Mouse (Mus musculus) T-cell, adult 2 months (primary cell): ENCODE results near the gene Kcnj15.
A peak's percentile ranks its signal among the peaks of the same experiment; 100 is the strongest.

Experiments
- DNase-seq: peaks from one replicate; pipeline ENCODE4 v3.0.0; 2022; ENCODE audit warnings: low spot score

Gene Kcnj15

GRCm38 (mm10) chr16:95245499-95245898, 11.9 kb upstream of the Kcnj15 start:
- DNase-seq: no peak

DNA sequence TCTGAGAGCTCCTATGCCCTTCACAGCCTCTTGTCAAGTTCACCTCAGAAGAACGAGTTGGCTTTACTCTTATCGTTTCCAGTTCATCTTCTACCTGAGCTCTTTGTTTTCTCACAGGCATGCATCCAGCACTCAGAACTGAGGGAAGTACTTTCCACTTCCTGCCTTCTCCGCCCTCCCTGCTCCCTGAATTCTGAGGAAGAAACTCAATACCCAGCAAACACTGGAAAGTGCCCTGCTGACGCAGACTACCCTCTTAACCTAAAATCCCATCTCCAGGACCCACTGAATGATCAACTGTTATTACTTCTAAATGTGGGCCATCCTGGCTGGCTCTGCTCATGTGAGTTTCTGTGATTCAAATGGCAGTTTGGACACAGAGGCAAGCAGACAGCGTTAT, 8.7 kb upstream of the Kcnj15 start:
- DNase-seq: no peak

DNA sequence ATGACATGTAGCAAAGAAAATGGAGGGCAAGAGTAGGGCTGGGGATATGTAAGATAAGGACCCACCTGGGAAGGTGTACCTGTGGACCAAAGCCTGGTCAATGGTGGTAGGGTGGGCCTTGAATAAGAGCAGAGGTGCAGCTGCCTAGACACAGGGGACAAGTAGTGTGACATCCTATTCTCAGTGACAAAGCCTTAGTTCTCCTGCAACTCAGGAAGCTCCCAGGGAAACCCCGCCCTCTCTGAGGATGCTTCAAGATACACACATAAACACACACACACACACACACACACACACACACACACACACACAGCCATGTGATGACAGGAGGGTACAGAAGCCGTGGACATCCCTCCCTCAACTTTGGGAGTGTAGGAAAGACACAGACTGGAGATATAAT, 710 bp upstream of the Kcnj15 start:
- DNase-seq: no peak

- DNase-seq: no peak
Measured at GRCm38 (mm10) chr16:95258100-95258499, 742 bp downstream of the Kcnj15 start.

DNA sequence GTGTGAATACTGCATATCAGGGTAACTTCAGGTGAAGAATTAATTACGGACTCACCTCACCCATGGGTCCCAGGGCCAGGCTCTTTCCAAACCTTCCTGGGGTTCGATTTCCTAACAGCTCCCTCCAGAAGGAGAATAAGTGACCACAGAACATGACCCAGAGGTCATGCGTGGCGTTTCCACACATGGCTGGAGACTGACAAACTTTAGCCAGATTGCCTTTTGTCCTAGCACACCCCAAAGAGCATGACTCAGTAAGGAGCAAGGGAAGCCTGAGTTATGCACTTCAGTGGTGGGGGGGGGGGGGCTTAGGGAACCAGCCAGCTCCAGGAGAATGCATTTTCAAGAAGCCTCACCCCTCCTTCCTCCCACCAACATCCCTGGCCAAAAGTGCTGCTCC, 2.1 kb downstream of the Kcnj15 start:
- DNase-seq: no peak

DNA sequence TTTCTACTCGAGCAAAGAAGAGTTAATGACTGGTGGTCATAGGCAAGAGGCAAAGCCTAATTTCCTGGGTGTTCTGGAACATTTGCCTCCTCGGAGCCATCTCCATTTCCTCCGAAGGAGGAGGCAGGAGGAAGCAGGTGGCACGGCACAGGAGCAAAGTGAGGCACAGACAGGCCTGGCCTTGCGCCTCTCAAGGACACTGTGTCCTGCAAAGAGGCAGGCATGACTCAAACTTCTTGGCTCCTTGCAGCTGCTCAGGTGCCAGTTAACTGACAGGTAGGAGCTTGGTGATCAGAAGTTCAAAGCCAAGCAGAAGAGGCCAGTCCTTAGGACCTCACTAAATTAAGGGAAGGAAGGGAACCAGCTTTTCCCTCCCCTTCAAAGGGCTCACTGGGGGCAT, 3.3 kb downstream of the Kcnj15 start:
- DNase-seq: no peak

- no peak for DNase-seq
Measured at GRCm38 (mm10) chr16:95261807-95262206, 4.4 kb downstream of the Kcnj15 start.

GRCm38 (mm10) chr16:95262706-95263363, 5.5 kb downstream of the Kcnj15 start:
- DNase-seq: peak; percentile 83

GRCm38 (mm10) chr16:95264324-95264723, 7.0 kb downstream of the Kcnj15 start:
- no peak for DNase-seq

- no peak for DNase-seq
Measured at GRCm38 (mm10) chr16:95267481-95268183, 10.3 kb downstream of the Kcnj15 start.

- DNase-seq: no peak
Measured at GRCm38 (mm10) chr16:95269610-95270009, 12.3 kb downstream of the Kcnj15 start.

DNA sequence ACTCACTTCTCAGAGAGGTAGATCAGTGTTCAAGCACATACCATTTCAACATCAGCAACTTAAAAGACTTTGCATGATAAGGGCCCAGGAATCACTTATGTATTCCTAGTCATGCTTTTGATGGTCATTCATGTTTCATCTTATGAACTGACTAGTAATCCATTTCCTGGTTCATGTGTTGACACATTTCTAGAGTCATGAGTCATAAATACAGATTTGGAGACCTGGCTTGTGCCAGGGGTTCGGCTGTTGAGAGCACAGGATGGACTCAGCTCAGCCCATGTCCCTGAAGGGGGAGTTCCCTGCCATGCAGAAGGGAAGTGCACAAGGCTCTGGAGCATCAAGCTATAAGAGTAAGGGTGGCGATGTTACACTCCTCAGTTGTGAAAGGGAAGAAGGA, 15.7 kb downstream of the Kcnj15 start:
- DNase-seq: no peak

- no peak for DNase-seq
Measured at GRCm38 (mm10) chr16:95275713-95276502, 18.6 kb downstream of the Kcnj15 start.

DNA sequence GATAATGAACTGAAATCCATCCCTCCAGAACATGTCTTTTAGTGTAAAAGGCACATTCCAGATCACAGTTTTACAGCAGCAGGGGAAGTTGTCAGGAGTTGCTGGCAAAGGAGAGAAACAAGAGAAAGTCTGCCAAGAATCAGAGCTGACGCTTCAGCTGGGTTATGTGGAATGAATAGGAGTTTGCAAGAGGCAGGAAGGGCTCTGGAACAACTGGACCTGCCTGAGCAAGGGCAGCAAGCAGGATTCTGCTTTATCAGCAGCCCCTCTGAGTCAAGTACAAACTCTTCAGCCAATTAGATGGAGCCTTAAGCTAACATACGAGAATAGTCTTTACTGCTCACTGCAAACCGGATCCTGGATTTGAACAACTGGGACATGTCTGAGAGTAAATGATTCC, 21.7 kb downstream of the Kcnj15 start:
- no peak for DNase-seq

DNA sequence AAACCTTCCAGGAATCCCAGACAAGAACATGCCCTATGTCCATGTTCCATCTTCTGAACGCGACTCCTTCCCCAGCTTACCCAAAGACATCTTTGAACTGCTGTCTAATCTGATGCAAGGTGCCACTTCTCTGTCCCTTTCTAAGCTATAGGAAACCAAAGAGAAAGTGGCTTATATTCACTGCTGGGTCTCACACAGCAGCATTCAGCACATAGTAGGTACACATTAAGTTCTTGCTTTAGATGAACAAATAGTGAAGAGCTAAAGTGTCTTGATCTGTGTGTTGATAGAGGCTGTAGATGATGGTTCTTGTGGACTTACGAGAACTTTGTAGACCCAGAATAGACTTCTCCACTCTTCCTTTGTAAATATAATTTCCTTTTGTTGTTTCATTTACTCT, 23.0 kb downstream of the Kcnj15 start:
- no peak for DNase-seq

- no peak for DNase-seq
Measured at GRCm38 (mm10) chr16:95283369-95283768, 26.0 kb downstream of the Kcnj15 start.

DNA sequence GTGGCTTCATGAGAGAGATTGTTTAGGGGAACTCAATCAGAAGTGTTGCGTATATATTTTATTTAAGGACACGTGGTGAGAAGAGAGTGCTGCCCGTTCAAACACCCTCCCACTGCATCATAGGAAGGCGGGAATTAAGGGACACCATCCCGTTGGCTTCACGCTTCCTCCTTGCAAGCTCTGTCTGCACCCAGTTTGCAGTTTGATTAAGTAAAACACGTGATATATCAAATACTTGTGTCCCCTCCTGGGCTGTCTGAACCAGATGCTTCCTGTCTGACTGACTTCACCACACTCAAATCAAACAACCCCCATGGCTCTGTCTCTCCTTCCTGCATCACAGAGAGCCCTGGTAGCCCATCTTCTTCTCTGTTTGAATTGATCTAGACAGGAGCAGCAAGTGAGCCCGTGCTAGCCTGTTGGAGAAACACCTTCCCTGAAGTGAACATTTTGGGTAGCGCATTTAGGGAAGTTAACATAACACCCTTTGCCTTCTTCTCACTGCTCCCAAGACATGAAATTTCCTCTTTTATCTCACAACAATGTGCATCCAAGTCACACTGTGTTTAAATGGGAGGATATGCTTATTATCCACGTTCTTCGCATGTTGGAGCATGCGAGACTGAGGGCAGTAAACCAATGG, 26.8 kb downstream of the Kcnj15 start:
- peak; percentile 69 for DNase-seq

GRCm38 (mm10) chr16:95285043-95285442, 27.7 kb downstream of the Kcnj15 start:
- no peak for DNase-seq

GRCm38 (mm10) chr16:95285767-95286166, 28.4 kb downstream of the Kcnj15 start:
- DNase-seq: no peak

DNA sequence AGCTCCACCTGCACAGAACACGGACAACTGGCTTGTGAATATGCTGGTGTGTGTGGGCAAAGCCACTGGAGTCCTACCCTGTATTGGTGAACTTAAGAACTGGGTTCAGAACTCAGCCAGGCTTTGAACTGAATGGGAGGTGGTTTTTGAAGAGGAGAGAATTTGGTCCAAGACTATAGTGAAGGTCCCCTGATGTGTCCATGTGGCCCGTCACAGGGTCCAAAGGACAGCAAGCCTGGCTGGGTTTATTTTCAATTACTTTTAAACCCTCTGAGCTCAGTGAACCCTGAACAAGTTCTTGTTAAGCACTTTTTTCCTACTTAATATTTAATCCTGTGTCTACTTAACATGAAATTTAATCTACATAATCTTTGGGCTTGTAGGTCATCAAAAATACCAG, 30.3 kb downstream of the Kcnj15 start:
- no peak for DNase-seq

DNA sequence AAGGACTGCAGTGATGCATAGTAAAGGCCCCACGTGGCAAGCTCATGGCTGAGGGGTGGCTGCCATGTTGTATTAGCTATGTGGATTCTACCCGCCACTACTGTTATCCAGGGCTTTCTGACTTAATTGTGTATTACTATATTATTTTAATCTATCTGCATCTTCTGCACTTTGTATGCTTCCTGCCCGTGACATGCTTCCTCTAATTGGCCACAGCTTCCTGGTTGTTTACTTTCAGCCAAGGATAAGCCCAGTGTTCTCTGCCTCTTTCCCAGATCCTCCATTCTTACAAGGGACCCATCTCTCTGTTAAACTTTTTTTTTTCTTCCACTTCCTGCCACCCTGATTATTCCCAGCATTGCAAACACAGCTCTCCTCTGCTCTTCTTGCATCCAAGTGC, 32.0 kb downstream of the Kcnj15 start:
- no peak for DNase-seq

GRCm38 (mm10) chr16:95291450-95292101, 34.2 kb downstream of the Kcnj15 start:
- DNase-seq: no peak
